Mouse (Mus musculus): ENCODE data around the gene Zfp382.
"Not testable (repeated sequence)": the region's sequence is repeated elsewhere in the genome, so short reads cannot be mapped to it uniquely, and the experiment has no call there.

Zfp382 gene

GRCm38 (mm10) chr7:30147011-30147410 lies 25.3 kb downstream of the Zfp382 start:
- DNase-seq (ENCODE audit: low spot score): no peak

DNA sequence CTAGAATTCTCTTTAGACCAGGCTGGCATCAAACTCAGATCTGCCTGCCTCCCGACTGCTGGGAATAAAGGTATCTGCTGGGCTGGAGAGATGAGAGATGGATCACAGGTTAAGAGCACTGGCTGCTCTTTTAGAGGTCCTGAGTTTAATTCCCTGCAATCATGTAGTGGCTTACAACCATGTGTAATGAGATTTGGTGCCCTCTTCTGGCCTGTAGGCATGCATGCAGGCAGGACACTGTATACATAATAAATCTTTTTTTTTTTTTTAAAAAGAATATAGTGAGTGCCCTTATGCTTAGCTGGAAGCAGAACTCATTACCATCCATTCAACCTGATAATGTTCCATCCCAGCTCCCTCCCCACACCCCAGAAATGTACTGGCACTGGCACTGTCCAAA lies 32.3 kb downstream of the Zfp382 start:
- DNase-seq (ENCODE audit: low spot score): no peak

DNA sequence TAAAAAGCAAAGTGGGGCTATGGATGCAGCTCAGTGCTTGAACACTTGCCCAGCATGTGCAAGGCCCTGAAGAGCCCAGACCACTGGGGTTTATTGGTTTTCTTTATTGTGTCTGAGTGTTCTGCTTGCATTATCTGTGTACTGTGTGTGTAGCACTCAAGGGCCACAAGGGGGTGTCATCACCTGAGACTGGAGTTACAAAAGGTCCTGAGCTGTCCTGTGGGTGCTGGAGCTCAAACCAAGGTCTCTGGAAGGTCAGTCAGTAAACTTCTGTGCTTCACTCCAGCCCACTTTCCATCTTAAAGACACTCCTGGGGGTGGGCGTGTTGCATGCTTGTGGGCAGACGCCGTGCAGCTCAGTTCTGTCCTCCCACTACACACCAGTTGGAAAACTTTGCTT lies 33.8 kb downstream of the Zfp382 start:
- DNase-seq (ENCODE audit: low spot score): no peak

DNA sequence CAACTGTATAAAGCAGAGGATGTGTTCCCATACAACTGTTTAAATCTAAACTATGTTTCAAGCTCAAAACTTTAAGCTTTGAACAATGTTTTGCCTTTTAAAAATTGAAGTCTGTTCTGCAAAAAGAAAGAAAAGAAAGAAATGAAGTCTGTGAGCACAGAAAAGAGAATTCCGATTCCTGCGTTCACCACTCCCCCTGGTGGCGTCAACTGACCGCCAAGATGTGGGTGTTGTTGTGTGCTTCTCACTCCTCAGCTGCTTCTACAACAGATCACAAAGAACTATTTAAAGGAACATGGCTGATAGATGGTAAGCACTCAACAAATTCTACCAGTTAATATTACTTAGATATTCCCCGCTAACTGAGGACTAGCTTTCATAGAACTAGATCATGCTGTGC lies 41.4 kb downstream of the Zfp382 start:
- no peak for DNase-seq (ENCODE audit: low spot score)

DNA sequence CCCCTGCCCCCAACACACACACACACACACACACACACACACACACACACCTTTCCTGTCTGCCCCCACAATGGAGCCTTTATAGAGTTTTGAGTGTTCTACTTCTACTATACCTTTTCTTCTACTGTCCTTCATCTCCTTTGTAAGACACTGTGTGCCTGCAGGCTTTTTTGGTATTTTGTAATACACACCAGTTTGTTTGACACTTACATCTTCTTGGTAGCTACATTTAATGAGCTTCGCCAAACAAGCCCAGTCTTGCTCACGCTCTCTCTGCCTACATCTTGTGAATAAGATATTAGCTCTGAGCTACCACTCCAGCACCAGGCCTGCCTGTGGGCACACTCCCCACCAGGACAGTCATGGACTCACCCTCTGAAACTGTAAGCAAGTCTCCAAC lies 43.0 kb downstream of the Zfp382 start:
- DNase-seq (ENCODE audit: low spot score): no peak

- no peak for DNase-seq (ENCODE audit: low spot score)
These were observed 47.3 kb downstream of the Zfp382 start for GRCm38 (mm10) chr7:30168914-30169582.

- peak; percentile 95 for DNase-seq (ENCODE audit: low spot score)
These were observed 48.0 kb downstream of the Zfp382 start, which contains the start of gene Zfp146 for GRCm38 (mm10) chr7:30169583-30170282. Gene Zfp146 (minus strand): TSS chr7:30169750.

DNA sequence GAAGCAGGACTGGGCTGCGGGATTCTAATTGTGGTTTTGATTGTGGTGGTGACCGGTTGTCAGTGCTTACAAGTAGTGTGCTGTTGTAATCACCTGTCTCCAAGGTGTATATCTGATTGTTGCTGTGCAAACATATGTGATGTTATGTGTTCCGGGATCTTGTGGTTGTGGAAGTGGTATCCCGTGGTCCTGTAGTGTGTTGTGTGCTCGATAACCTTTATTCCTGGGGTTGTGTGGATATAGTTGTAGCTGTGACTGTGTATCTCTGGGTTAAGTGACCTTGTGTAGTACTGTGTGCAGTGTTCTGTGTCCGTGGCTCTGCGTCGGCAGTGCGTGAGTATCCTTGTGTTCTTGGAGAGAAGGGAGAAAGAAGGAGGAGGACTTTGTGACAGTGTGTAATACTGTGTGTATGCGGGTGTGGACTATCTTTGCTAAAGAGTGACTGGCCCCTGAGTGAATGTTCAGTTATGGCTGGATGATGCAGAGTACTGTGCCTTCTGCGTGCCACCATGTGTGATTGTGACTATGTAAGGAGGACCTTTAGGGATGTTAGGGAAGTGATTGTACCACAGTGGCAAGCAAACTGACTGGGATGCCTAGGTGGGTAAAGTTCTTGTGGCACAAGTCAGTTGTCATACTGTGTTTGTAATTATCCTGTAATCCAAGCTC lies 48.7 kb downstream of the Zfp382 start:
- no peak for DNase-seq (ENCODE audit: low spot score)

DNA sequence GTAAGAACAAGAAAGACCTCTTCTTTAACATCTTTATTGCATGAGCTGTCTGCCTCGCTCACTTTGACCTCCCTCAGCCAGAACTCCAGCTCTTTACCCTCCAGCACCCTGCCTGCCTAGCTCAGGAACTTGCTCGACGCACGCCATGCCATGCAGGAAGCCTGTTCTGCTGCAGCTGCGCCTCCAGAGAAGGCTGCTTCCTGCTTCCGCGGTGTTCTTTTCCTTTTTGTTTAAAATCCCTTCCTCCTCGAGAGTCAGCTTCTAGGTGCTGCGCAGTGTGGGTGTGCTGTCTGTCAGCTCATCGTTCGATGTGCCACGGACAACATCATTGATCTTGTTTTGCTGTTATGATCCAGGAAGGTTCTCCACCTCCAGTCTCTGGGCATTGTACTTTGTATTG lies 54.7 kb downstream of the Zfp382 start:
- DNase-seq (ENCODE audit: low spot score): no peak

DNA sequence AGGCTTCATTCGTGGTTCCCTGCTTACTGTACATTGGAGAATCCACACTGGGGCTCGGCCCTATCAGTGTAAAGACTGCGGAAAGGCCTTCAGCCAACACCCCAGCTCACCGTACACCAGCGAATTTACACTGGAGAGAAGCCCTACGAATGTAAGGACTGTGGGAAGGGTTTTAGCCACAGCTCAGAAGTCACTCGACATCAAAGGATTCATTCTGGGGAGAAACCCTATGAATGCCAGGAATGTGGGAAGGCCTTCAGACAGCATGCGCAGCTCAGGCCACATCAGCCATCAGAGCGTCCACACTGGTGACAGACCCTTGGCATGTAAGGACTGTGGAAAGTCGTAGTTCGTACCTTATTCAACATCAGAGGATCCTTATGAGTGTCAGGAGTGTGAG lies 56.5 kb downstream of the Zfp382 start:
- no peak for DNase-seq (ENCODE audit: low spot score)

DNA sequence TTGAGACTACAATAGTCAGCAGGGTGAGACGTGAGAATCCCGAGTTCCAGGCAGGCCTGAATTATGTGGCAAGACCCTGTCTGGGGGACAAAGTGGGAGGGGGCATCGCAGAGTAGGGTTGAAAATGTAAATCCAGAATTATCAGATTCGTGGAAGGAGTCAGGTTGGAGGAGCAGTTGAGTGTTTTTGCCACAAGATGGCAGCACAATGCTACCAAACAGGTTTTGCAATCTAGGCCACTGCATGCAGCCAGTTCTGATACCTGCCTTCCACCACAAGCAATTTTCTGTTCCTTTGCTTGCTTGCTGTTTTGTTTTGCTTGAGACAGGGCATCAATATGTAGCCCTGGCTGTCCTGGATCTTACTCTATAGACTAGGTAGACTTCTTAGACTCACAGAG lies 59.6 kb downstream of the Zfp382 start:
- peak; percentile 88 for DNase-seq (ENCODE audit: low spot score)

DNA sequence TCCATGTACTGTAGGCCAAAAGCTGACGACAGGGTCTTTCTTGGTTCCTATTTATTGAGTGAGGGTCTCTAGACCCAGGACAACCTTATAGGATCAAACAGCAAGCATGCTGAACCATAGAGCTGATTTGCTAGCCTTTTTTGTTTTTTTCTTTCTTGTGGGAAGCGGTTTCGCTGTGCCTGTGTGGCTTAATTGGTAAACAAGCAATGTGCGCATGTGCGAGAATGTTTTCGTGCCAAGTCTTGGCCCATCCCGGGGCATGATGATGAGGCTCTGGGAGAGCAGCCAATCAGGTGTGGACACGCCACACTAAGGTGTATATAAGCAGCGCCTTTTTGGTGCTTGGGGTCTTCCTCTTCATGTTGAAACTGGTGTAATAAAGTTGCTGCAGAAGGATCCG lies 60.2 kb downstream of the Zfp382 start:
- DNase-seq (ENCODE audit: low spot score): not testable (repeated sequence)

GRCm38 (mm10) chr7:30183189-30183588 lies 61.4 kb downstream of the Zfp382 start:
- not testable (repeated sequence) for DNase-seq (ENCODE audit: low spot score)

GRCm38 (mm10) chr7:30183879-30184289 lies 62.1 kb downstream of the Zfp382 start, which contains the start of gene Cox7a1:
Gene Cox7a1 (plus strand): TSS chr7:30184144.
- DNase-seq (ENCODE audit: low spot score): peak; percentile 89

Measured in retina, embryonic 14.5 days (tissue).